Mouse (Mus musculus) thymus, postnatal 36 days (tissue): ENCODE measurements around the gene Ppp1r27.

ENCODE experiments used
- DNase-seq, 2 experiments: peaks; one replicate each; pipeline ENCODE4 v3.0.0; 2022; ENCODE audit warnings: mixed read lengths in 2 of 2

Gene Ppp1r27

GRCm38 (mm10) chr11:120510375-120511030 lies 40.4 kb downstream of the Ppp1r27 start:
- DNase-seq = peak; percentile 39 to 45

DNA sequence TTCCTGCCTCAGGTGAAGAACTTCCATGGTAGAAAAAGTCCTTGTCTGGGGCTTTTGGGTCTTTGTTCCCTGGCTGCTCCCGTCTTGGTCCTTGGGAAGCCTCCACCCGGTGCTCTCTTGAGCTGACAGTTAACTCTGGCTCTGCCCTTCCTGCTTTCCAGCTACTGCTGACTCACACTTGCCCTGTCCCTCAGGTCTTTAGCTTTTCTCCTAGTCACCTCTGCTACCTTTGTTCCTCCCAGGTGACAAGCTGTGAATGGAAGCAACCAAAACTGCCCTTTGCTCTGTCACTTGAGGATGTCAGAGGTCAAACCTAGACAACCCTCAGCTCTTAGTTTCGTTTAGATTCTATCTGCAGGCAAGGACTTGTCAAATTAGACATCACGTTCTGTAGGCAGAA lies 41.0 kb downstream of the Ppp1r27 start:
- no peak for DNase-seq

DNA sequence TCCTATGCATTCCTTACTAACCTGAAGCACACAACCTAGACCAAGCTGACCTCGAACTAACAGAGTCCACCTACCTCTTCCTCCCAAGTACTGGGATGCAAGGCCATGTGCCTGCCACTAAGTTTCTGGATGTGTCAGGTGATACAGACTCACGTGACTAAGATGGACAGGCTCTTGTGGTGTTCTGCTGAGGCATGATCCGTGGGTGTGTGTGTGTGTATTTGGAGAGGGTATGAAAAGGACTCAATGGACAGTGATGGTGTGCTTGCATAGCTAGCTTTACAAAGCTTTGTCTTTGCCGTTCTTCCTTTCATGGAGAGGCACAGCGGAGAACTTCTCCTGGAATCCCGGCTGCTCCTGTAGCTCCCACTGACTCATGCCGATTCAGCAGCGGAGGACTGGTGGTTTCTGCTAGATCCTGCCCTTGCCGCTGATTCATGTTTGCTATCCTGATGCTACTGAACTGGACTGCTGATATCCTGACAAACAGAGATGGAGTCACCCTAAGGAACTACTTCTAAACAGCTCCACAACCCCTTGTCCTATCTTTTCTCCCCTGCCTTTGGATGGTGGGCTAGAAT lies 42.6 kb downstream of the Ppp1r27 start:
- no peak for DNase-seq

DNA sequence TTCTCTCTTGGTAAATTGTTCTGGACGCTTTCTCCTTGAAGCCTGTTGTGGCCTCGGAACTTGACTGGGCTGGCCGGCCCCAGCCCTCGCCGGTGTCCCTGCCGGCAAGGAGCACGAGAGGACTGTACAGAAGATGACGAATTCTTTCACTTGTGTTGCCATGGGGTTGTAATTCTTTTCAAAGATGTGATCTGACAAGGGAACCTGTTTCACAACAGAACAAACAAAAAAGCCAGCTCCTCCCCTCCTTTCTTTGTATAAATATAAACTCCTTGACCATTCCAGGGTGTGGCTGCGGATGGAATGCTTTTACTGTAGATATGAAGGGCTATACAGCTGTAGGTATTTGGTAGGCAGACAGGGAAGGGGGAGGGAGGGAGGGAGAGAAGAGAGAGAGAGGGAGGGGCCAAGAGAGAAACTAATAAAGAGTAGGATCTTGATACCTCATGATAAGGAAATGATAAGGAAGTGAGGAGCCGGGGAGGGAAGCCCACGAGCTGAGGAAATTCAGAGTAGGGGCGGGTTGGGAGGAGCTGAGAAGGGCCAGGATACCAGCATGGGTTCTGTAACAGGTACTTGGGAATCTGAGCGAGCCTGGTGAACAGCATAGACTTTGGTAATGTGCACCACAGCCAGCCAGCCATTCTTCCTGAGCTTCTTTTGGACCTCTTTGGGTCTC lies 43.2 kb downstream of the Ppp1r27 start:
- no peak for DNase-seq

DNA sequence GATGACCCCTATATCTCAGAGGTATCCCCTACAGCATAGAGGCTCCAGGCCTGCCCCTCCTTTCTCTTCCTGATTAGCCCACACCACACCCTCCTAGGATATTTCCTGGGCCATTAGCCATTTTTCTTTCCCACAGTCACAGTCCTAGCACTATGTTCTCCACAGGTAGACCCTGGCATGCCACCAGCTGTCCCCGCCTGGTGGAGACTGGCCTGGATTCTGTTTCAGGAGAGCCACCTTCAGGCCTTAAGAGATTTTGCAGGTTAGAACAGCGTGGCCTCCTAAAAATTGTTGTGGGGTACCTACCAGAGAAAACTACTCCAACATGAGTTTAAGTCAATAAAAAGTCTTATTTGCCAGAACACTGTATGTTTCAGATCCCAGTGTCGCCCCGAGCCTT lies 44.0 kb downstream of the Ppp1r27 start:
- no peak for DNase-seq

GRCm38 (mm10) chr11:120505661-120506060 lies 45.3 kb downstream of the Ppp1r27 start:
- DNase-seq = no peak

DNA sequence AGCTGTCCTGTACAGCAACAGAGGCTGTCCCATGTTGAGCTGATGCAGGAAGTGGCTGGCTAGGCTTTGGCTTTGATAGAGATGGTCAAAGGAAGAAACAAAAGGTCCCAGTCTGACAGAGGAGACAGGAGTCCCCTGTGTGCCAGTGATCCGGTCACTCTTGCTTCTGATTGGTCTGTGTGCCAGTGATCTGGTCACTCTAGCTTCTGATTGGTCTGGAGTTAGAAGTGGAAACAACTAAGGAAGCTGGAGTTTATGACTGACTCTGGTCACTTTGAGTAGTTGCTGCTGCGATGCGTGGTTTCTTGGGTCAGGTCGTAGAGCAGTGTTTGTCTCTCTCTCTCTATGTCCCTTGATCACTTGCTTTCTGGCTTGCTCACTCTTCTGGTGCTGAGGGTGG lies 49.2 kb downstream of the Ppp1r27 start:
- DNase-seq = no peak

GRCm38 (mm10) chr11:120501018-120501417 lies 49.9 kb downstream of the Ppp1r27 start:
- no peak for DNase-seq

DNA sequence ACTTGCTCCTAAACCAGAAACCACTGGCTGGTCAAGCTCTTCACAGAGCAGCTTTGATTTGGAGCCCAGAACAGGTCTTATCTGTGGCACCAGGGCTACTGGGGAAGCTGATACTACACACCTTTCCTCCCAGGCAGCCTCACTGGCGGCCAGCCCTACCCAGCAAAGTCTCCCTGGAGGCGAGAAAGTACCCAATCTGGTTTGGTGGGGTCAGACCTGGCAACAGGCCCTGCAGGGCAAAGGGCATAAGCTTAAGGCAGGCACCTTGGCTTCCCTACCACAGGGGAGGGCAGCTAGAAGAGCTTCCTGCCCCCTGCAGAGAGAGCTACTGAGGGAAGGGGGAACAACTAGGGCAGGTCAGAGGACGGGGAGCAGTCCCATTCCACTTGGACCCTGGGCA lies 50.6 kb downstream of the Ppp1r27 start:
- DNase-seq = no peak
